Mouse (Mus musculus) liver, adult 2 months (tissue): ENCODE results near the gene Mill2.

Experiments
- CTCF ChIP-seq: fragments of 200-500 bp; IDR thresholded peaks from 2 replicates; pipeline ENCODE4 v1.5.1; 2011; ENCODE audit warnings: low read depth, low read length, control low read depth
- POLR2A ChIP-seq: fragments of 200-500 bp; IDR thresholded peaks from 2 replicates; pipeline ENCODE4 v1.6.1; 2011; ENCODE audit warnings: low read length, control low read depth; ENCODE audit not compliant: insufficient read depth; ENCODE audit errors: extremely low read depth

GRCm38 (mm10) chr7:18875372-18875771 lies 35.6 kb downstream of the Mill2 start:
- no peak for TF ChIP-seq CTCF
- no peak for TF ChIP-seq POLR2A
